Mouse (Mus musculus) frontal cortex, postnatal 25 days (tissue): Measurements from ENCODE around the gene Upf2.
A peak's percentile ranks its signal among the peaks of the same experiment; 100 is the strongest.
"Not testable (repeated sequence)": the region's sequence is repeated elsewhere in the genome, so short reads cannot be mapped to it uniquely, and the experiment has no call there.

Experiments
- DNase-seq, 2 experiments: peaks; one replicate each; pipeline ENCODE4 v3.0.0; 2022; ENCODE audit warnings: low spot score in 2 of 2

Gene Upf2

GRCm38 (mm10) chr2:5949821-5950220 lies 1.4 kb upstream of the Upf2 start:
- DNase-seq: not testable (repeated sequence)

DNA sequence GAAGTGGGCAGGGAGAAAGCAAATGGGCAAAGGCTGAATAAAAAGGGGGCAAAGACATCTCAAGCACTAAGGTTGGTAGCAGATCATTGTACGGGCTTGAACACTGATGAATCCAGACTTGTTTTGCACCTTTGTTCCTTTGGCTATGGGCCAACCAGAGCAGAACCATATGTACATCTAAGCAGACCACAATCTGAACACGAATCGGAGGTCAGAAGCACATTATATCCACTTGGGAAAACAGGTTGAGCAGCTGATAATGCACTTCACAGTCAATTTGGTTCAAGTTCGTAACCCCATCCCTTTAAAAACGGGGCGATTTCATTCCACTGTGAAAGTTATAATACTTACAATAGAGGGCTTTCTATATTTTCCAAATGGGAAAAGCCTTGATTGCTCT lies 964 bp upstream of the Upf2 start:
- no peak for DNase-seq

DNA sequence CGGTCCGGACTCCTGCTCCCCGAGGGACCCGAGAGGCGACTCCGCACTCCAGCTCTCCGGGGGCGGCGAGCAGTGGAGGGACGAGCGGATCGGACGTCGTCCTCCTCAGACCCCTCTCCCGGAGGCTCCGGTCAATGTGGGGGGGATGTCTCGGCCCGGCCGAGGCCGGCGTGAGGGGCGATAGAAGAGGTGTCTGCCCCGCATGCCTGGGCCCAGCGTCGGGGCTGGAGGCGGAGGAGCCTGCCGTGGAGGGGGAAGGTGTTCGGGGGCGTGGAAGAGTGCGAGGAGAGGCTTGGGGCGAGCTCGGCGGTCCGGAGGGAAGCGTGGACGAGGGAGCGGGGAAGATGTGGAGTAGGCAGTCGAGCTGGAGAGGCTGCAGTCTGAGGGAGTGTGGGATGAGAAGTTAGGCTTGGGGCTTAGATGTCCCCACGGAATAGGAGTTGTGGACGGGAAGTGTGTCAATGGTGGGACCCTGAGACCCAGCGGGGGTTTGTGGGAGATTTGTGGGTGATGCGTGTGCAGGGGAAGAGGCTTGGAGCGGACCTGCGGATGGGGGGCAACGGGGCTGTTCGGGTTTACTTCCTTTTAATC lies 447 bp downstream of the Upf2 start:
- DNase-seq: peak in 1 of 2 experiments; percentile 7

DNA sequence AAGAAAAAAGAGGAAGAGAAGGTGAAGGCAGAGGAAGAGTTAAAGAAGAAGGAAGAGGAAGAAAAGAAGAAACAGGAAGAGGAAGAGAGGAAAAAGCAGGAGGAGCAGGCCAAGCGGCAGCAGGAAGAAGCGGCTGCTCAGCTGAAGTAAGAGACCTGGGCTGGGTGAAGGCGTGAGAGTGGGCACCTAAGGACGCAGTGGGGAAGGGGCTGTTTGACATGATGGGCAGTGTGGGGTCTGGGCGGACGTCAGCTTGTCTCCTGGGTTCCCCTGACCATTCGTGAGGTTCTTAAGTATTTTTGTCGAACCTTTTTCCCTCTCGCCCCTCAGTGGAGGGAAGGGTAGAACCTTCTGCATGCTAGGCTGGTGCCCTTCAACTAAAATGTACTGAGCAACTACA lies 6.4 kb downstream of the Upf2 start:
- DNase-seq: no peak

DNA sequence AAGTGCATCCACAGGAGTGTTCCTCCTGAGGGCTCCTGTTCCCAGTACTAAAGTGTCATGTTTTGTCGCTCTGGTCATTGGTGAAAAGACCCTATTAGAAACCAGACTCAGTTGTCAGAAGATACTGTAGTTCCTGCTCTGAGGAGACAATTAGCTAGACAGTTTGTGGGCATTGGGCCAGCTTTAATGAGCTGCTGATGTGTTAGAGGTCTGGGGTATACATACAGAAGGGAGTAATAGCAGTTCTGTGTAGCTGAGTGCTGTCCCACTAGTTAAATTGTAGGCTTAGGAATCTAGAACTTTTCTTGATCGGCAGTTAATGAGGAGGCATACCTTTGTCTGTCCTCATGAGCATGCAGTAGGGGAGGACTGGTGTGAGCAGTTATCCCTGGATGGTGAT lies 11.0 kb downstream of the Upf2 start:
- no peak for DNase-seq

DNA sequence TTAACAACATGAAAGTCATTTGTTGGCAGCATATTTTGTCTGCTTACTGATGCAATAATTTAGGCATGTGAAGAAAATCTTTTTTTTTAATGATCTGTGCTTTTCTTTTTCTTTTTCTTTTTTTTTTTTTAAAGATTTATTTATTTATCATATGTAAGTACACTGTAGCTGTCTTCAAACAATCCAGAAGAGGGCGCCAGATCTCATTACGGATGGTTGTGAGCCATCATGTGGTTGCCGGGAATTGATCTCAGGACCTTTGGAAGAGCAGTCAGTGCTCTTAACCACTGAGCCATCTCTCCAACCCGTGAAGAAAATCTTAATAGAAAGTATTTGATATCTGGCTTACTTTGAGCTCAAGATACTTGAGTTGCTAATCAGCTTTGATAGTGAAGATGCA lies 12.5 kb downstream of the Upf2 start:
- not testable (repeated sequence) for DNase-seq

GRCm38 (mm10) chr2:5965972-5966371 lies 14.7 kb downstream of the Upf2 start:
- DNase-seq: no peak

DNA sequence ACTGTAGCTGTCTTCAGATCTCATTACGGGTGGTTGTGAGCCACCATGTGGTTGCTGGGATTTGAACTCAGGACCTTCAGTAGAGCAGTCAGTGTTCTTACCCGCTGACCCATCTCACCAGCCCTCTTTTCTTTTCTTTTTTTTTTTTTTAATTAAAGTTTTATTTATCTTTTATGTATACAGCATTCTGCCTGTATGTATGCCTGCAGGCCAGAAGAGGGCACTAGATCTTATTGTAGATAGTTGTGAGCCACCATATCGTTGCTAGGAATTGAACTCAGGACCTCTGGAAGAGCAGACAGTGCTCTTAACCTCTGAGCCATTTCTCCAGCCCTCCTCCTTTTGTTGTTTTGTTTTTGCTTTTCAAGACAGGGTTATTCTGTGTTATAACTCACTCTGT lies 19.4 kb downstream of the Upf2 start:
- DNase-seq: not testable (repeated sequence)

DNA sequence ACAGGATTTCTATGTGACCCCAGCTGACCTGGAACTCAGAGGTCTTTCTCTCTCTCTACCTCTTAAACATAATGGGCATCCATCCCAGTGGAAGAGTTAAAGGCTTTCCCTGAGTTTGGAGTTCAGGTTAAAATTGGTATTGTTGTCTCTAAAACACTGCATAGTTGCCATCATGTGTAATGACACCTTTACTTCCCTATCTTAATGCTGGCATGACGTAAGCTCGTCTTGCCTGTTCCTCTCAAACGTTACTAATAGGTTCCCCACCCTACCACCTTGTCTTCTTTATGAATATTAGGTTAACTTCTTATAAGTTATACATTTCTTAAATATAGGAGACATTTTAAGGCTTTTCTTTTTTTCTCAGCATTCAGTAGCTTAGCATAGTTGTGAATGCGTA lies 26.3 kb downstream of the Upf2 start:
- DNase-seq: no peak

DNA sequence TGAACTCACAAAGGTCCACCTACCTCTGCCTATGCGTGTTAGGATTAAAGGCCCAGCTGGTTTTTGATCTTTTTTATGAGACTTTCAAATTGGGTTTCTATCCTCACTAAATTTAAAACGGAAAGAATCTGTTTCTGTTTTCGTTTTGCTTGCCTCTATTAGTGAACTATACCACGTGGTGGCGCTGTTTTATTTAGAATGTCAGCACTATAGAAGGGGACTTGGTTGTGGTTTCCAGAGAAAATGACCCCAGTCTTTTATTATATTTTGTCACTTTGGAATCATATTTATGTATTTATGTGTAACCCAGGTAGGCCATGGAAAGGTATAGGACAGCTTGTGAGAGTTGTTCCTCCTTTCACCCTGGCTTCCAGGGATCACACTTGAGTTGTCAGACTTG lies 44.3 kb downstream of the Upf2 start:
- no peak for DNase-seq

DNA sequence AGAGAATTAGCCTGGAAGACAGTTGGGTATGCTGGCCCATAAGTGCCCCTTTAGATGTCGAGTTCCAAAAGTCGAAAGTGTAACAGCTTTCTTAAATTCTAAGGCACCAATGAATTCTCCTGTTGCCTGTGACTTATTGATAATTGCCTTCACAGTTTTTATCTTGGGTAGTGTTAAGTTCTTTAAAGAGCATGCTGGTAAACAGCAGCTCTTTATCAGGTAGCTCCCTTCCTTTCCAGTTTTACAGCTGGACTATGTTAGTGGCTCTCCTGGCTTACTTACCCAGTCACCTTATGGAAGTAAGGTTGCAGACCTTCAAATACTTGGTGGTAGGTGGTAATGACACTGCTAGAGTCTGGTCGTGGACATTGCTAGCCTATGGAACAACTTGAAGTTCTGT lies 52.7 kb downstream of the Upf2 start:
- DNase-seq: no peak

- DNase-seq: no peak
Measured at GRCm38 (mm10) chr2:6014532-6014931, 63.3 kb downstream of the Upf2 start.

DNA sequence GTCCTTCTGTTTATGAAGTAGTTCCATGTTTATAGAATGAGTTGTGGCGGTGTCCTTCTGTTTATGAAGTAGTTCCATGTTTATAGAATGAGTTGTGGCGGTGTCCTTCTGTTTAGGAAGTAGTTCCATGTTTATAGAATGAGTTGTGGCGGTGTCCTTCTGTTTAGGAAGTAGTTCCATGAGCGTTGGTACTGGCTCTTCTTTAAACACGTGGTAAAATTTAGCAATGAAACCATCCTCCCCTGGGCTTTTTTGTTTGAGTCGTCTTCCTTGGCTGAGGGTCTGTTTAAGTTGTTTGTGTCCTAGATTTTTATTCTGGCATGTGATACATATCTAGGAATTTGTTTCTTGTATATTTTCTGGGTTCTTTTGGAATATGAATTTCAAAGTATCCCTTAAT lies 63.9 kb downstream of the Upf2 start:
- DNase-seq: not testable (repeated sequence)

GRCm38 (mm10) chr2:6020570-6020969 lies 69.3 kb downstream of the Upf2 start:
- DNase-seq: no peak

- DNase-seq: no peak
Measured at GRCm38 (mm10) chr2:6042644-6043043, 91.4 kb downstream of the Upf2 start.

- DNase-seq: no peak
Measured at GRCm38 (mm10) chr2:6046796-6047195, 95.5 kb downstream of the Upf2 start.

DNA sequence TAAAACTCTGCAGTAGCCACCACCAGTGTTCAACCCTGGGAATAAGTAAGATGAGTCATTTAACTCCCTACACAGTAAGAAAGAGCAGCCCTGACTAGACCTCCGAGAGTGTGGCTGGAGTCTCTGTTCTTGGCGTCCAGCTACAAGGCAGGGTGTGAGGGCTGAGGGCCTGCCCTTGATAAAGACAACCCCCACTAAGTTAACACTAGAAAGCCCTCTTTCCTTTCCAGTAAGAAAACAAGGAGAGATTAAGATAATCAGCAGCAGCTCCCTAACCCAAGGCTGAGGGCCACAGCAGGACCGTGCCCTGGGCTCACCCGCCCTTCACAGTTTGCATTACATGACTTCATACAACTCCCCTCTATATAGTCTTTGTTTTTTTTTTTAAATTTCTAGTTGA lies 97.3 kb downstream of the Upf2 start:
- DNase-seq: no peak

GRCm38 (mm10) chr2:6049018-6049417 lies 97.7 kb downstream of the Upf2 start:
- no peak for DNase-seq

DNA sequence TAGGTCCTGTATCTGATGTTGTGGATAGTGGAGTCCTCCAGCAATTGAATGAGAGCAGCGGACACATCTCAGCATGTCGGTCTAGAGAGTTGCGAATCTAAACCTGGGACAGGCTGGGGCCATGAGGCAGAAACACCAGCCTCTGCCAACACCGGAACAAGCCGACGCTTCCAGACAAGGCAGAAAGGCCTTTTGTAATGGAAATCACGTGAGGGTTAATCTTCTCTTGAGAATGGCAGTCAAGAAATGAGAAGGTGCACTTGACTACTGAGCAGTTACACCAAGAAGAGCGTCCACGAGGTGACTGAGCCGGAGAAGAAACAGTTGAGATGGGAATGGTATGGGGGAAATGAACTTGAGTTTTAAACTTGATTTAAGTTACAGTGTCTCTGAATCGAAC lies 104.2 kb downstream of the Upf2 start:
- DNase-seq: no peak

- DNase-seq: no peak
Measured at GRCm38 (mm10) chr2:6056518-6056917, 105.2 kb downstream of the Upf2 start.

- DNase-seq: no peak
Measured at GRCm38 (mm10) chr2:6059291-6059690, 108.0 kb downstream of the Upf2 start.

DNA sequence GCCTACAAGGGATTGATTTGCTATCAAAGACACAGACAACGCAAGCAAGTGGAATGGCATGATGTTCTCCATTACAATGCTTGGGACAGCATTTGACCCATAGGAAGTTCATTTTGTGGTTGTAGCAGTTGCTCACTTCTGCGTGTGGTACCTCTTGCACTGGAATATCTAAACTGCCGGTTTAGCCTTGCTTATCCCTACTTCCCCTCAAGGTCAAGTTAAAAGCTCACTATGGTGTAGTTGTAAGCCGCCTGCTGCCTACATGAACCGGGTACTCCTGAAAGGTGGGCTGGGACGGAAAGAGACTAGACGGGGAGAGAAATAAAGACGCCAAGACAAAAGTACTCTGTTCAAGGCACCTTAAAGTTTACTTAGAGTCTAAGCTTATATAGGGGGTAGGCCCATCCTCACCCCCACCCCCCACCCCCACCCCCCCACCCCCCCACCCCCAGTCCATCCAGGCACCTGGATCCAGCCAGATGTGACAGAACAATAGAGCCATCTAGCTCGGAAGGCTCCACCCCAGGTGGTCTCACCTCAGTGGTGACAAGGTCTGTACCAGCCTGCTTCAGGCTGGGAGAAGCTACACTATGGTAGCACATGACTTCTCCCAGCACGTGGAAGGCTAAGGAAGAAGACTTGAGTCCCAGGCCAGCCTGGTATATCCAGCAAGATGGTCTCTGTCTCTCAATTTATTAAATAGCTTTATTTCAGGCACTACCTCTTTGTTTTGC lies 109.0 kb downstream of the Upf2 start:
- no peak for DNase-seq

GRCm38 (mm10) chr2:6067341-6067740 lies 116.1 kb downstream of the Upf2 start:
- no peak for DNase-seq

GRCm38 (mm10) chr2:6070925-6071324 lies 119.7 kb downstream of the Upf2 start:
- DNase-seq: no peak
